Comparison of ENCODE assay signal across 8 mouse cellular contexts in the genomic region with DNA sequence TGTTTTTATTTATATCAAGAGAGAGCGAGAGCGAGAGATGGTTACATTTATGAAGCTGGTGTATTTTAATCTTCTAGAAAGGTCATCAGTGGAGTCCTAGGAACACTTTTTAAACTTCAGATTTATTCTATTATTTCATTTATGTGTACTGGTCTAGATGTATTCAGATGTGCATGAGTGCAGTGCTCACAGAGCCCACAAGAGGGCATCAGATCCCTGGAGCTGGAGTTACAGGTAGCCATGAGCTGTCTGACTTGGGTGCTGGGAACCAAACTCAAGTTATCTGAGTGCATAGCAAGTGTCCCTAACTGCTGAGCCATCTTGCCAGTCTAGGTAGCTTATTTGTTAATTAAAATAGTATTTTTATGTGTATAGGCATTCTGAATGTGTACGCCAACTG.
DNase-seq lines count a peak whose midpoint lies in the region; TF ChIP-seq lines count a peak whose summit lies in the region.
"Had no signal": no experiment of that assay in that cellular context is flagged by ENCODE, and none has a peak within 500 bp of the region (broad histone marks: within the 10 kb centered on the region; RNA-seq: fewer than 3 reads in every experiment).

No protein-coding gene starts in this region.

- TF ChIP-seq POLR2A in kidney, adult 2 months (IDR thresholded peaks at IDR 0.05; ENCODE audit: low read depth, low read length), result no peak
- TF ChIP-seq POLR2A in testis, adult 2 months (IDR thresholded peaks at IDR 0.05; ENCODE audit: control insufficient read depth, low read depth, low read length), result no peak

- no peak overlapping the region for H3K4me3 ChIP-seq in kidney, adult 2 months (ENCODE audit: insufficient read depth, low read depth, low read length)
- H3K4me3 ChIP-seq in testis, adult 2 months (ENCODE audit: control insufficient read depth, low read depth, low read length), result no peak overlapping the region
- H3K4me3 ChIP-seq: heart, embryonic 15.5 days had no signal

- peaks cover 5% of the 10 kb centered on the region; the same call in 1 of the 2 replicates for H3K4me1 ChIP-seq in kidney, adult 2 months (ENCODE audit: control insufficient read depth, insufficient read depth, low read length)
- no peaks in the 10 kb centered on the region for H3K4me1 ChIP-seq in testis, adult 2 months (ENCODE audit: control insufficient read depth, insufficient read depth, low read length)

- no peaks in the 10 kb centered on the region for H3K27me3 ChIP-seq in kidney, adult 2 months (replicated peaks; ENCODE audit: control insufficient read depth, insufficient read depth, low read length)
- H3K27me3 ChIP-seq in testis, adult 2 months (ENCODE audit: control insufficient read depth, insufficient read depth, low read length), result no peaks in the 10 kb centered on the region
- H3K27me3 ChIP-seq: heart, embryonic 15.5 days had no signal

- no peaks in the 10 kb centered on the region for H3K36me3 ChIP-seq in kidney, adult 2 months (ENCODE audit: control insufficient read depth, insufficient read depth, low read length)
- no peaks in the 10 kb centered on the region for H3K36me3 ChIP-seq in testis, adult 2 months (ENCODE audit: control insufficient read depth, insufficient read depth, low read length)
- H3K36me3 ChIP-seq: heart, embryonic 15.5 days had no signal

- H3K27ac ChIP-seq in kidney, adult 2 months (ENCODE audit: insufficient read depth, low read depth, low read length), result no peak overlapping the region
- no peak overlapping the region for H3K27ac ChIP-seq in testis, adult 2 months (ENCODE audit: control insufficient read depth, insufficient read depth, low read depth, low read length)
- H3K27ac ChIP-seq: heart, embryonic 15.5 days had no signal

- TF ChIP-seq CTCF in kidney, adult 2 months (conservative IDR thresholded peaks at IDR 0.05; ENCODE audit: insufficient read depth, insufficient read length, low read depth, low read length), result peak; percentile 50
- TF ChIP-seq CTCF in testis, adult 2 months (IDR thresholded peaks at IDR 0.05; ENCODE audit: control insufficient read depth, insufficient read depth, insufficient replicate concordance, low read depth, low read length), result peak; percentile 43; the same call in 1 of the 2 replicates

- 98% methylated on average over 3 of the region's 3 CpGs for WGBS in kidney, adult 2 months

- peak; percentile 29 for DNase-seq in kidney, adult 2 months
- no peak for DNase-seq in kidney, adult 9 months
- no peak for DNase-seq in testis, postnatal 10 days (ENCODE audit: low spot score)
- peak; percentile 29 for DNase-seq in adipocyte (ENCODE audit: low spot score)
- DNase-seq in thymus, postnatal 25 days, result peak; percentile 10
- DNase-seq in cerebellum, adult 11-12 months, result no peak

Comparison
In these comparisons a context has a peak if more than half of its experiments do, and no peak if none do; other contexts are left out.
1. DNase-seq: peak in kidney, adult 2 months (single experiment), adipocyte (single experiment) and thymus, postnatal 25 days (single experiment); none in kidney, adult 9 months (single experiment), testis, postnatal 10 days (single experiment) and cerebellum, adult 11-12 months (single experiment).